Mouse (Mus musculus): ENCODE measurements around the gene Bcan.

Gene Bcan

DNA sequence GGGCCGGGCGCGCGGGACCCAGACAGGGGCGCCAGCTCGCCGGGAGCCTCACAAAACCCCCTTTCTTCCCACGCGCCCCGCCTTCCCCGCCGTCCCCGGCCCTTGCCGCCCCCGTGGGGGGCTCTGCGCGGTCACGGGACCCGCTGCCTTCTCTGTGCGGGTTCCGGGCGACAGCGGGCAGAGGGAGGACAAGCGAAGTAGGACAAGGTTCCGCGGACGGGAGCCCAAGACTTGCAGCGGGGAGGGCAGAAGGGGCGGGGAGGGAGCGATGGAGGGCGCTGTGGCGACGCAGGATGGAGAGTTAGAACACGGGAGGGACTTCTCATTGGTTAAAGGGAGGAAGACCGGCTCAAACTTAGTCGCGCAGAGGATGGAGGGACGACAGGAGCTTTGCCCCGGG lies at the start of gene Bcan:
Bcan (minus strand) TSS at position 50 of the 400 bp plus-strand sequence.
- DNase-seq = no peak

DNA sequence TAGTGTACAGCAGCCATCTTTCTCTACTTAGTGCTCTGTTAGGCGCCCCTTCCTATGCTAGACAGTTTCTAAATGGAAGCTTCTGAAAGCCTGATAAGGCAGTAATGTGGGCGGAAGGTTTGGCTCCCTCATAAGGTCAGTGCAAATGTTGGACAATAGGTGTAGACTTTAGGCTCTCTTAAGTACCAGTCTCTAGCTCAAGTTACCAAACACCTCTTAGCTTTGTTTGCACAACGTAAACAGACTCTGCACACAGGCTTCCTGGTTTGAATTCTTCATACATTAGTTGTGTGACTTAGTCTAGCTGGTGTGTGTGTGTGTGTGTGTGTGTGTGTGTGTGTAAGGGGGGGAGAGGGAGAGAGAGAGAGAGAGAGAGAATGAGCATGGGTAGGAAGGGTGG lies 49.5 kb upstream of the Bcan start:
- no peak for DNase-seq

DNA sequence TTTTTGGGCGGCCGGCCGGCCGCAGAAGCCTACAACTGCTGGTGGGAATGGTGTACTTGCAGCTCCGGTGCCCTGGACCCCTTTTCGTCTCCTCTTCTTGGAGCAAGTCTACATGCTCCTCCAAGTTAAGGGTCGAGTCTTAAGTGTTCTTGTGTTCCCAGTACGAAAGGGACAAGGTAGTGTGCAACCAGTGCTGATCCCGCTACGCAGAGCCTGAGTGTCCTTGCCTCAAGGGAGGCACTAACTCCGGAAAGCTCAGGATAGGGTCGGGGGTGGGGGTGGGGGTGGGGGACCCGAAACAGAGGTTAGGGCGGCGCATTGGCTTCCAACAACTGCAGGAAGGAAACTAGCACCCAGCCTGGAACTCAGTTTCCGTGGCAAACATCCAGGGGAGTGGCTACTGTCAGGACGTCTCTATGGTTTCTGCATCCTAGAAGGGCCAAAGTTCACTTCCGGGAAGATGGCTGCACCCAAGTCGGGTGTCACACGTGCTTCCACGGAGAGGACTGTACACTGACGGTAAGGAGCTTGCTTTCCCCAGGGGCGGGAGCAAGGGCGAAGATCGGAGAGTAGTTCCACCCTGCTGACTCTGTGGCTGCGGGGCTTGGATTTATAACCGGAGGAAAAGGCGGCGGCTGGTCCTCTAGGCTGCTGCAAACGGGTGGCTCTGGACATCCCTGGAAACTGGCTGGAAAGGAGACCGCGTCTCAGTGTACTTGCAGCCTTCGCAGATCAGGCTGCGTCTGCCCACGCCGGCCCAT lies 42.8 kb upstream of the Bcan start, which contains the start of gene Gpatch4:
Gpatch4 (plus strand) TSS at position 448 of the 761 bp plus-strand sequence.
- peak; percentile 73 to 81 for DNase-seq

DNA sequence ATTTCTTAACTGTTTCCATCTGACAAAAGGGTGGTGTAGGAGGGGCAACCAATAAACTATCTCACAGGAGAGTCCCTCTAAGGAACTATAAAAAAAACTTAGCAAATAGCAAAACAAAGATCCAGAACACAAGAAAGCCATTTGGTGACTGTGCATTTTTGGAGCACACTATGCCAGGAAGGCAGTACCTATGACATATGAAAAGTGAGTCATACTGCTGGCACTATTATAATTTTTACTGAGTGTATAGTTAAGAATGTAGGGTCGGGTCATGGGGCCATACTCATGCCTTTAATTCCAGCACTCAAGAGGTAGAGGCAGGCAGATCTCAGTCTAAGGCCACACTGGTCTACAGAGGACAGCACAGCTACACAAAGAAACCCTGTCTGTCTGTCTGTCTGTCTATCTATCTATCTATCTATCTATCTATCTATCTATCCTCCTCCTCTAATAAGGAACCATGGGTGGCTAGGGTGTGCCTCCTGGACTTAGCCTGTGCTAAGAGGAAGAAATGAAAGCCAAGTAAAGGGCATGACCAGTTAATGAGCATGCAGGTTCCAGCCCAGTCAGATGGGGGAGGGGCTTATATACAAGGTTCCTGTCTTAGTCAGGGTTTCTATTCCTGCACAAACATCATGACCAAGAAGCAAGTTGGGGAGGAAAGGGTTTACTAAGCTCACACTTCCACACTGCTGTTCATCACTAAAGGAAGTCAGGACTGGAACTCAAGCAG lies 35.7 kb upstream of the Bcan start:
- no peak for DNase-seq

DNA sequence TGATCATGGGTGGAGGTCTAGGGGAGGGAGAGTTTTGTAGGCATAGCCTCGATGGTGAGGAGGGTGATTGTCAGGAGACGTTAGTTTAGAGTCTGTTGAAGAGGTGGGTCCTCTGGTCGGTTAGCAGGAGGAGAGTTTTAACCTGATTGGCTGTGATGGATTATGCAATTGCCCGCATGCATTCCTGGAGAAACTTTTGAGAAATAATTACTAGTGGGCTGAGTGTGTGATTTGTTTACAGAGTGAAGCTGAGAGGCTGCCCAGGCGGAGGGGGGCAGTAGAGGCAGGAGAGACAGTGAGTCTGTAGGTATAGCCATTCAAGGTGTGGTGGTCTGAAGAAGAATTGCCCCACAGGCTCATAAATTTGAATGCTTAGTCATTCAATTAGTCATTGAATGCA lies 33.5 kb upstream of the Bcan start:
- no peak for DNase-seq

DNA sequence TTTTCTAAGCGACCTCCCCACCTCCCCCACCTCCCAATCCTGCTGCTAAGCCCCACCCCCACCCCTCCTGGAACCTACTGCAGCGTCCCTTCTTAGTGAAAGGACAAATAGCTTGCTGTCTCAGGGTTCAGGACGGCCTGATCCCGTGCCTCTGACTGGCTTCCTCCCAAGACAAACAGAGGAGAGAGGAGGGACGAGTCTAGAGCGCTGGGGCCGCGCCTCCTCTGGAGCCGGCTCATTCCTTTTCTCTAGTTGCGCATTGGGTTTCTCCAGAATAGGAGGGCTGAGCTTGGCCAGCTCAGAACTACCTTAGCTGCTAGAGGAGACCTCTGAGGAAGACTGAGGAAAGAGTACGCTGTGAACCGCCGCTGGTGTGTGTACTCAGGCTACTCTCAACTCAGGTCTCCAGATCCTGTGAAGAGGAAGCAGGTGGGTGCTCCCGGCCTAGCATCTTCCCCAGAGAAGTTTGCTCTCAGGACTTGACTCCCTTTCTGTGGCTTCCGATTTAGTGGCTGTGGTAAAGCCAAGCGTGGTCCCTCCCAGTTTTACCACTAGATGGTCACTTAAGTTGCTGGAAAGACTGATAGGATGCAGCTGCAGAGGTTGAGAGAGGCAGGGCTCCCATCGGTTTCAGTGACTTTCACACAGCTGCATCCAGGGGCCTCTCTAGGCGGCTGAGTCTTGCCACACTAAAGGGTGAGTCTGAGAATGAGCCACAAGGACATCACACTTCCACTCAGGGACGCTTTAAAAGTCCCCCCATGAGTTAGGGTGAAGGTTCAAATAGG lies 30.8 kb upstream of the Bcan start:
- DNase-seq = no peak

DNA sequence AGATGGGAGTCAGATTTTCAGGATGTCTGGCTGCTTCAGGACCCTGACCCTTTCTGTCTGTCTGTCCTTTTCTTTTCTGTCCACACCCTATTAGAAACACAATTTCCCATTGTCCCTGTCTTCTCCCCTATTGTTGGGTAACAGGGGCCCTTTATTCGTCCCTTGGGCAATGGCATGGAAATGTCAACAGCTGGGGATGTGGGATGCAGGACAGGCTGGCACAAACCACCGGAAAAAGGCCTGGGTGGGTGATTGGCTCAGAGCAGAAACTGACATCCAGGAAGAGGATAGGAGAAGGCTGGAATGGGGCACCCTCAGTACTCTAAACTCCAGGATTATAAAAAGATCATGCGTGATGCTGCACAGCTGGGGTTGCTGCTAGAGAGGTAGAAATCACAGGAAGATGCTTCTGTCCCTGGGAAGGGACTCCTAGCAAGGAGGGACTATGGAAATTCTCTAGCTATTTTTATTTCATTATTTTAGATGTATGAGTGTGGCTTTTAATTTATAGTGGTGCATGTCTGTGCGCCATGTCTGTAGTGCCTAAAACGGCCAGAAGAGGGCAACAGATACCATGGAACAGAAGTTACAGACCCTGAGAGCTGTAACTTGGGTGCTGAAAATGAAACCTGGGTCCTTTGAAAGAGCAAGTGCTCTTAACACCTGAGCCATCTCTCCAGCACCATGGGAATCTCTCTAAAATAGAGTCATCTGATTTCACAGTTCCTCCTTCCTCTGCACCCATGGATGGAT lies 27.6 kb upstream of the Bcan start, which contains the start of gene Hapln2:
Hapln2 (minus strand) TSS at position 150 of the 753 bp plus-strand sequence.
- DNase-seq = peak in 1 of 2 experiments; percentile 12

DNA sequence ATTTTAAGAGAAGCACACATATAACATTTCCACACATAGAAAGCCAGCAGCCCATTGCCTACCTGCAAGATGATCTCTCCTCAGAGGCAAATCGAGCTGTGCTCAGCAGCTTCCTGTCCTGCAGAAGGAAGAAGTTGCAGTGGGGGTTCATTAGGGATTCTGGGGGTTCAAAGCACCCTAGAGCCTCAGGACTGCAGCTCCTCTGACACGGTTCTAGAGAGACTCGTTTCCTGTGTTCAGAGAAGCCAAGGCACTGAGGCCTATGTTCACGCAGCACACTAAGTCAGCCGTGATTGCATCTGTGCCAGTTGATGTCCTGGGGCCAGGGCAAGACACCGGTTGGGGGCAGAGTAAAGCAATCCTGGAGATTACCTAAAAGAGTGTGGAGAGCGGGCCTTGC lies 26.8 kb upstream of the Bcan start:
- no peak for DNase-seq

DNA sequence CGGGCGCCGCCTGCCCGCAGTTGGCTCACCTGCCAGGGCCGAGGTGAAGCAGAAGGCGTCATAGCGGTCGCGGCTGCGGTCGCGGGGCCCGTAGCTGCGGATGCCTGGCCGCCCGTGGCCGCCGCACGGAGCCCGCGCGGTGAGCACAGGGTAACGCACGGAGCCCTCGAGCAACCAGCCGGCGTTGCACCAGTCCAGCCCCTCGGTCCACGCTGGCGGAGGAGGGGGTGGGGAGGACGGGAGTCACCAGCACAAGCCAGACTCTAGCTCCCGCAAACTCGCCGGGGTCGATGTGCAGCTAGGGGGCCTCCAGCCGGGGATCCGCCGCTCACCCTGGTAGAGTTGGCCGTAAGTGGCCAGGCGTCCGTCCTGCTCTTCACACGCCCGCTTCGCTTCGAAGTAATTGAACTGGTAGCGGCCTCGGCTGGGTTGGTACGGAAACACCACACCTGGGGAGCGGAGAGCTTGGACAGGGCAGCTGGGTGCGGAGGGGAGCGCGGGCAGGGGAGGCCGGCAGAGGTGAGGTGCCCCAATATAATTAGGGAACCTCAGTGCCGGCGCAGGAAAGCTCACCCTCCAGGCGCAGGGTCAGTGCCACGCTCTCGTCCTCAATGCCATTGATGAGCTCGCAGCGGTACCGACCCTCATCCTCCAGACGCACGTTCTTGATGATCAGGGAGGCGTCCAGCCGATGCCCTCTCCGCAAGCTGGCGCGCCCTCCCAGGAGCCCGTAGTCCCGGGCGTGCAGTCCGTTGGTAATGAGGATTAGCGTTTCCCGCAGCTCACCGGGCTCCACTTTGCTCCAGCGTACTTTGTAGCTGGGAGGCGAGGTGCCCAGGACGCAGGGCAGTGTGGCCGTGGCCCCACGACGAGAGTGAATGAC lies 23.4 kb upstream of the Bcan start:
- no peak for DNase-seq

DNA sequence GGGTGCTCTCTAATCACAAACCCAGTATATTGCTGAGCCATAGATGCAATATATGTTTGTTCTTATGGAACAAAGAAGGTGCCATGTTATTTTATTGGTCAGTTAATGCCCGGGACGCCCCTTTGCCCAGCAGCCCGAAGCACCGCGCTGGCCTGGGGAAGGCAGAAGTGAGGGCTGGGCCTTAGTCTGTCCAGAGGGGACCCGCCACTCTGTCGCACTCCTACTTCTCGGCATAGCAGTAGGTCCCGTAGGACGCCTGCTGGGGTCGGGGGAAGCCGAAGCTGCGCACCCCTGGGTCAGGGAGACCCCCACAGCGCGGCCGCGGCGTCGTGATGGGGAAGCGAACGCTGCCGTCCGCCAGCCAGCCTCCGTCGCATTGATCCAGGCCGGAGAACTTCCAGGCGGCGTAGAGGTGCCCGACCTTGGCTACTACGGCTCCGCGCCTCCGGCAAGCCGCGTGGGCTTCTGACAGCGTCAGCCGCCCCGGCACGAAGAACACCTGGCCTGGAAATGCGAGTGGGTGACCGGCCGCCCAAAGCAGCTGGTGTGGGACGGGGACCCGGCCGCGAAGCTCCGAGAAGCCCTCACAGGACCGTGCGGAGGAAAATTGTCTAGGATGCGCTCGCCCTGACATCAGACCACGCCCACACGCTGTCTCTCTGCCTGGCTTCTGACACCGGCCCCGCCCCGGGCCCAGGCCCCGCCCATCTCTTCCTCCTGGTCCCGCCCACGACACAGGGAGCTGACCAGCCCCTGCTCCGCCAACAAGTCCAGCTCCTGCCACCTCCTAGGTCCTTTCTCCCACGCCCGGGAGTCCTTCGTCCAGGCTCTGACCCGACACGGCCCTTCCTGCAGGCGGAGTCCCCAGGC lies 22.5 kb upstream of the Bcan start:
- peak; percentile 74 to 76 for DNase-seq

DNA sequence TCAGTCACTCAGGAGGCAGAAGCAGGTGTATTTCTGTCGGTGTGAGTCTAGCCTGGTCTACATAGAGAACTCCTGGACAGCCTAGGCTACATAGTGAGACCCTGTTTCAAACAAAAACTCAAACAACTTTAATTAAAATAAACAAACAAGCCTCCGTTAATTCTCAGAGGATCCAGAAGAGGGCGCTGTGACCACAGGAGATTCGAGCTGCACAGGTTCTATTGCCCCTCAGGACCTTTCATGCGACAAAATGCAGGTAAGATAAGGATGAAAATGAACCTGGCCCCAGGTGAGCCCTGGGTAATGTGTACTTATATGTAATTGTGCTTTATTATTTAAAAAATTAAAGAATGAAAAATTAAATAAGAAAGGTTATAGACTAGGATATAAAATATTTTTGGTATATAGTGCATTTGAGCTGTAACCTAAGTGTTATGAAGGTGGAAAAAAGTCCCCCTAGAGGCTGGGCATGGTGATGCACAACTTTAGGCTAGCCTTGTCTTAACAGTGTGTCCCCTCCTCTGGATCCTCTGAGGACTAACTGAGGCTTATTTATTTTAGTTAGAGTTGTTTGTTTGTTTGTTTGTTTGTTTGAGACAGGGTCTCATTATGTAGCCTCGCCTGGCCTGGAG lies 10.7 kb upstream of the Bcan start:
- no peak for DNase-seq

DNA sequence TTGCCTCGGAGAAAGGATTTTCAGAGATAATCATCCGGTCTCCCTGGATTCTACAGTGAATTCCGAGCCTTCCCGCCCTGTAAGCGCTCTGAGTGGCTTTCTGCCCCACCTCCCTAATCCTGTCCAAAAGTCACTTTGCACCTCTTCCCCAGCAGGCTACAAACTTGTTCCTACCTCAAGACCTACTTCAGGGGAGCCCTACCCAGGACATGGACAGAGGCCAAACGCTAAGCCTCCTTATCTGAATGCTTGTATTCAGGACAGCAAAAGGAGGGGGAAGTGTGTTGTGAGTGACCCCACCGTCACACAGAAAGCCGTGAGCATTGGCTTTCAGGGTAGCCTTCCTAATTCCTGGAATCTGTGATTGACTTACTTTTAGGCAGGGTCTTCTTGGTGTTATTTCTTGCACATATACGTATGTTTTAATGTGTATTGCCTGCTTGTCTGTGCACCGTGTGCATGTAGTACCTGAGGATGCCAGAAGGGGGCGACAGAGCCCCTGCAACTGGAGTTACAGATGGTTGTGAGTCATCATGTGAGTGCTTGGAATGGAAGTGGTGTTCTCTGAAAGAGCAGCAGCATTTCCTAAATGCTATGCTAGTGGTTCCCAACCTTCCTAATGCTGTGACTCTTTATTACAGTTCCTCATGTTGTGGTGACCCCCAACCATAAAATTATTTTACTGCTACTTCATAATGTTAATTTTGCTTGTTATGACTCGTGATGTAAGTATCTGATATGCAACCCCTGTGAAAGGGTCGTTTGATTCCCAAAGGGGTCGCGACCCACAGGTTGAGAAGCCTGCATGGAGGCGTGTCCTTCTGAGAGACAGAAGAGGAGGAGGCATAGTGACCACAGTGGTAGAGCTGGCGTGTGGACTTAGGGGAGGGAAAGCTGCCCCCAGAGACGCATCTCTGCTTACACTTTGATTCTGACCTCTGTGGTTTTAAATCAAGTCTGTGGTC lies 6.1 kb upstream of the Bcan start:
- DNase-seq = no peak

DNA sequence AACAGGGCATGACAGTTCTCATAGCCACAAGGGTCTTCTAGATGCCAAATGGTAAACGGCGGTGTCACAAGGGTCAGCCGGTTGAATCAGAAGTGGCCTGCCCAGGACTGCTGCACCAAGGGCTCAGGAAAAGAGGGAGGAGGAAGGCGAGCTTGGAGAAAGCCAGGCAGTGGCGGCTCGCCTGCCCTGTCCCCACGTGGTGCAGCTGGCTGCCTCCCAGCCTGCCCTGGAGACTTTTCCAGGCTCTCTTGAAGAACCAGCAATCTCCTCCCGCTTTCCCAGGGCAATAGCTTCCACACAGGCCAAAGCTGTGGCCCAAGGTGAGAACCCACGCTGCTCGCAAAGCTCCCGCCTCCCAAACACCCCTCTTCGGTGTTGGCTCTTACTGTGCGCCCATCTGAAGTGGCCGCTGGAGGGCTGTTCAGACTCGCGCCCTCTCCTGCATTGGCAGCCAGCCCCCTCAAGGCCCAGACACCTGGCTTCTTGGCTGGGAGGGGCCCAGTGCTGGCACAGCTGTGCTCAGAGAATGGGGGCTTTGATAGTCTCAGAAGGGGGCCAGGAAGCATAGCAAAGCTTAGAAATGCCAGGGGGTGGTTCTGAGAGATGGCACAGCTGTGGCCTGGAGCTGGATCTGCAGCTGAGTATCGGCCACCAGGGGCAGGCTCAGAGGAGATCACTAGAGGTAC lies 2.4 kb upstream of the Bcan start:
- peak in 1 of 2 experiments; percentile 36 for DNase-seq

DNA sequence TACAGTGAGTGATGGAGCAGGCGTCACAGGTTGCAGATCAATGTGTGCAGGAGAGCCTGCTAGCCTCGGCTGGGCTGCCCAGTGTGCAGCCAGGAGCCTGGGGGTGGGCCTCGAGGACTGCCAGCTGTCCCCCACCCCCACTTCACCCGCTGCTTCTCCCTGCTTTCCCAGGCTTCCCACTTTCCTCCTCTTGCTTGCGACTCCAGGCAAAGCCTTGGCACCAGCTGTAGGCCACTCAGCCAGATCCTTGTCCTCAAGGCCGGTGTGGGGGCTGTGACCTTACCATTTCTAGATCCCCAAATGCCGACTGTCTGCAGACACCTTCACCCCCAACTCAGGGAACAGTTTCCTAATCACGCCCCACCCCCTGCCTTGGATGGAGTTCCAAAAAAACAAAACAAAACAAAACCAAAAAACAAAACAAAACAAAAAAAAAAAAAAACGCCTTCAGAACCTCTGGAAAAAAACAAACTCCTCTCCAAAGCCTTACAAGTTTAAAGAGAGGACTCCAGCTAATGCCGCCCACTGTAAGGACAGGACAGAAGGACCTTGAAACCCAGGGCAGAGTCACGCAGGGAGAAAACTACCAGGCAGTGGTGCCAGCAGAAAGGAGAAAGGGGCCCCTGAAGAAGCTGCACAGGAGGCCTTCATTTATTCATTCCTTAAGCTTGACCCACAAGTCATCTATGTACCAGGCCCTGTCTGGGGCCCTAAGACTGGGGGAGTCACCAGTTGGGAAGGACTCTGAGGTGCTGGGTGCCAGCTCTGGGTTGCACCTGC lies 976 bp upstream of the Bcan start:
- no peak for DNase-seq

DNA sequence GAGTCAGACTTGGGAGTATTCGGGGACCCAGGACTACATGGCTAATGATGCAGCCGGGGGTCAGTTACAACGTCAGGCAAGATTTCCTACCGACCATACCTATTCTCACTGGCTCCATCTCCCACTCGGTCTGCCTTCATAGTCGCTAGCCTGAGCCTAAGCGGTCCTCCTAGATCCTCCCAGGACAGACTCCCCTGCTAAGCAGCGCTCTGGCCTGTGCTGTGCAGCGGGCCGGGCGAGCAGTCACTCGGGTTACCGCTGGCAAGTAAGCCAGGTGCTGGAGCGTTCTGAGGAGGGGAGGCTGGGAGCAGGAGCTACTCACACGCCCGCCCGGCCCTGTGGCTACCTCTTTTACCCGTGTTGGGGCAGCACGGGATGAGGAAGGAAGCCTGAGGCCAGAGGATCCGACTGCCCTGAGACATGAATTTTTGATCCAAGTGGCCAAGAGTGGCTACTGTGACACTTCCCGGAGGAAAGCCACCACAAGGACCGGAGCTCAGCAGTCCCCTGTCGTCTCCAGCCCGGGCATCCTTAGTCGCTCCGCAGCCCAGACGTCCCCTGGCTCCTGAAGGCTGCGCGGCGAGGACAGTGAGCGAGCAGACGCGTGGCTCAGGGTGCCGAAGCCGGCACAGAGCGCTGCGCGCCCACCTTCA lies 661 bp downstream of the Bcan start:
- DNase-seq = no peak

DNA sequence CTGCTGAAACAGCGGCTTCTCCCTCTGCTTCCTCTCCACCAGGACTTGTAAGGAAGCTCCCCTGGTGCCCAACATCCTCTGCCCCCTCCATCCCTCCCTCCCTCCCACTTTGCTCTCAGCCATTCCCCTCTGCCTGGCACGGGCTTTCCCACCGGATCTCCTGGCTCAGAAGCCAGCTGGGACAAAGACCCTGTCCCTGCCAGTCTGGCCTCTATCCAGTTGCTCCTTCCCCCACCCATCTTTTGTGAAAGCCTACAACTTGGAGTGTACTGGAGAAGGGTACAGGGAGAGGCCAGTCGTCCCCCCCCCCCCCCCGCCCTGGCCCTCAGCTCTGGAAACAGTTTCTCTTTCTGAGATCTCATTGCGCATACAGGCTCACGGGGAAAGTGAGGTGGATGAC lies 1.3 kb downstream of the Bcan start:
- no peak for DNase-seq

All from thymus, postnatal 36 days (tissue).